Mouse (Mus musculus): Measurements from ENCODE around the gene Prkar1b.

The Prkar1b gene

GRCm38 (mm10) chr5:138974911-138975485 lies 174.8 kb downstream of the Prkar1b start:
- no peak for DNase-seq (ENCODE audit: low spot score)

- no peak for DNase-seq (ENCODE audit: low spot score)
Observed at GRCm38 (mm10) chr5:138973480-138973879, 176.3 kb downstream of the Prkar1b start.

GRCm38 (mm10) chr5:138971405-138971804 lies 178.4 kb downstream of the Prkar1b start:
- no peak for DNase-seq (ENCODE audit: low spot score)

GRCm38 (mm10) chr5:138970056-138970490 lies 179.7 kb downstream of the Prkar1b start:
- peak; percentile 80 for DNase-seq (ENCODE audit: low spot score)

All from lung, postnatal 25 days (tissue).